Mouse (Mus musculus): ENCODE measurements around the gene Slc38a3. TPM values are rescaled to one million over a fixed set of nuclear protein-coding genes. Genes with fewer than 3 reads are reported as not detected.

Slc38a3 gene
- polyA plus RNA-seq, 2 experiments, result 19.7 to 23.5 TPM

DNA sequence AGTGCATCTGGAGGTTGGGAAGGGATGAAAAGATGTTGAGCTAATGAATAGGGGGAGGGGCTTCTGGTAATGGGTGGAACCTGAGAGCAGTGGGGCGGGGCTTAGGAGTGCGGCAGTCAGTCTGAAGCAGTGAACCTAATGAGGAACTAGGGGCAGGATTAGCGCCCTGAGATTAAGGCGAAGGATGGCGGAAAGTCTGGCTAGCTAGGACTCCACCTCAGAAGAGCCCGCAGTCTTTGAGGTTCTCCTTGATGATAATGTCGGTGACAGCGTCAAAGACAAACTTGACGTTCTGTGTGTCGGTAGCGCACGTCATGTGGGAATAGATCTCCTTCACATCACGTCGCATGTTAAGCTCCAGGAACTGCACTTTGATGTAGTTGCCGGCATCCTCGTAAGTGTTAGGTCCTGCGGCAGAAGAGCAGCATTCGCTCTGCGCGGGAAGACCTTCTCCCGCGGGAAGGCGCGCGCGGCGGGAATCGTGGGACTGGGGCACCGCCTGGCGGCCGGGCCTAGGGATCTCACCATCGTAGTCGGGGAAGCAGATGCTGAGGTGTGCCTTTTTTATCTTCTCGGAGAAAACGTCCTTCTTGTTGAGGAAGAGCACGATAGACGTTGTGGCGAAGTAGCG lies 6.5 kb upstream of the Slc38a3 start:
- H3K9me3 ChIP-seq (ENCODE audit: control insufficient read depth, low read length), result no peaks in the 10 kb centered on the region
- no peak overlapping the region for H3K9ac ChIP-seq (replicated peaks)
- TF ChIP-seq EP300 (IDR thresholded peaks at IDR 0.05; ENCODE audit: low read depth), result no peak
- peak; percentile 81 for TF ChIP-seq CTCF (IDR thresholded peaks at IDR 0.05; ENCODE audit: low read depth)
- no peaks in the 10 kb centered on the region for H3K36me3 ChIP-seq (replicated peaks; ENCODE audit: control insufficient read depth, insufficient read depth, low read depth)
- DNase-seq (ENCODE audit: low read depth in 3 of 3, low spot score in 3 of 3) (no peak), ATAC-seq (ENCODE audit: insufficient read depth) (peak; percentile 31; the same call in 1 of the 2 replicates)
- no peak overlapping the region for H3K27ac ChIP-seq
- peaks cover 0 to 7% of the 10 kb centered on the region in 2 experiments; a peak in 2 of 4 replicates for H3K4me1 ChIP-seq (replicated peaks; ENCODE audit: control insufficient read depth in 2 of 2, insufficient read depth in 2 of 2, low read length in 1 of 2)
- 1% methylated on average over 39 of the region's 39 CpGs for WGBS (ENCODE audit: insufficient replicate concordance)
- H3K4me3 ChIP-seq (ENCODE audit: insufficient read depth in 1 of 2, low read depth in 2 of 2, low read length in 2 of 2), result peak overlapping the region; percentile 1 to 21; a peak in 2 of 4 replicates
- peaks cover 33% of the 10 kb centered on the region for H3K27me3 ChIP-seq (ENCODE audit: control insufficient read depth, insufficient read depth, low read length)
- H3K4me2 ChIP-seq (ENCODE audit: low read depth), result peak overlapping the region; percentile 54

DNA sequence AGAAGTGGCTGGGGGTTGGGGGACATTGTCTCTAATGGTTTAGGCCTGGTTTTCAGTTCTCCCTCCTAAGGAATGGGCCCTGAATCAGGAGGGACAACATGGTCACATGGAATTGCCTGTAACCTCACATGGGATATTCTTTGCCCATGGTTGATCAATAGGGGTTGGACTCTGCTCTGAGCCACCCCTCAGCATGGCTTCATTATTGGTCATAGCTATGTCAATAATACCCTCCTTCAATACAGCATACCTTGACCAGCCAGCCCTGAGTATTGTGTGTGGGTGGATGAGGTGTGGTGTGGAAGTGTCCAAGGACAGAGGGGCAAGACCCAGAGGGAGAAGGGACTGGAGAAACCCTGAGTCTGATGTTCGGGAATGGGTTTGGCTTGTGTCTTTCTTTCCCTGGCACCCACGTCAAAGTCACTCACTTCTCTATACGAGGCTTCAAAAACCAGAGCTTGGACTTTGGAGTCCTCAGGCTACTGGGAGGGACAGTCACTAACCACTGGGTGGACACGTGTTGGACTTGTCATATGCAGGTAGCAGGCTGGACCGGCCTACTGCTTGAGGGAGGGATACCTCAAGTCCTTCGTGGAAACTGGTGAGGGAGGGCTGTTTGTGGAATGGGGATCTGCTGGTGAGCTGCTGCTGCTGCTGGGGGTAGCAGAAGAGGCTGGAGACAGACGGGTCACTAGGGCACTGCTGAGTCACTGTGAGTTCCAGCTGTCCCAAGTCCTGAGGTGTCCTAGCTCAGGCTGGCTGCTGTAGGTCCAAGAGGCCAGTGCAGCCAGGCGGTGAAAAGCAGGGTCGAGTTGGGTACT lies 5.5 kb upstream of the Slc38a3 start:
- Histone ChIP-seq H3K4me3 (ENCODE audit: insufficient read depth in 1 of 2, low read depth in 2 of 2, low read length in 2 of 2) (no peak overlapping the region), H3K27ac (no peak overlapping the region), H3K9ac (replicated peaks) (no peak overlapping the region), H3K27me3 (ENCODE audit: control insufficient read depth, insufficient read depth, low read length) (peaks cover 36% of the 10 kb centered on the region), H3K9me3 (ENCODE audit: control insufficient read depth, low read length) (no peaks in the 10 kb centered on the region), H3K4me2 (ENCODE audit: low read depth) (no peak overlapping the region), H3K4me1 (replicated peaks; ENCODE audit: control insufficient read depth in 2 of 2, insufficient read depth in 2 of 2, low read length in 1 of 2) (peaks cover 0 to 7% of the 10 kb centered on the region in 2 experiments; a peak in 2 of 4 replicates), H3K36me3 (replicated peaks; ENCODE audit: control insufficient read depth, insufficient read depth, low read depth) (no peaks in the 10 kb centered on the region)
- DNase-seq (ENCODE audit: low read depth in 3 of 3, low spot score in 3 of 3) (no peak), ATAC-seq (ENCODE audit: insufficient read depth) (peak; percentile 49)
- TF ChIP-seq CTCF (IDR thresholded peaks at IDR 0.05; ENCODE audit: low read depth) (no peak), EP300 (IDR thresholded peaks at IDR 0.05; ENCODE audit: low read depth) (no peak)
- WGBS (ENCODE audit: insufficient replicate concordance), result 51% methylated on average over 9 of the region's 9 CpGs

DNA sequence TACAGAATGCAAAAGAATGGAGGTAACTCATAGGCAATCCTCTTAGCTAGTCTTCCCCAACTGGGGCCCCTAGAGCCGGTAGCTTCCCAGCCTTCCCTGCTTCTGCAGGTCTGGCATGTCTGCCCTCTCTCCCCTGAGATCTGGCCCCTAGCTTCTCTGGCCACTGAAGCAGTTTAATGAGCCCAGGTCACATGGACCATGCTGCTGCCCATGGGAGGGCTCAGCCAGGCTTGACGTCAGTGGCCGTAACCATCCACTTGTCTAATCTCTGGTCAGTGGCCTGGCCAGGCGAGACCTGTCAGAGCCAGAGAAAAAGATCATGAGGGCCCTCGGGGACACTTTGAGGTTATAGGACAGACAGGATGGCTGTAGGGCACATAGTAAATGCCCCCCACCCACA lies 929 bp upstream of the Slc38a3 start:
- peaks cover 46% of the 10 kb centered on the region for H3K27me3 ChIP-seq (ENCODE audit: control insufficient read depth, insufficient read depth, low read length)
- H3K4me2 ChIP-seq (ENCODE audit: low read depth), result no peak overlapping the region
- ATAC-seq (ENCODE audit: insufficient read depth), result no peak

DNA sequence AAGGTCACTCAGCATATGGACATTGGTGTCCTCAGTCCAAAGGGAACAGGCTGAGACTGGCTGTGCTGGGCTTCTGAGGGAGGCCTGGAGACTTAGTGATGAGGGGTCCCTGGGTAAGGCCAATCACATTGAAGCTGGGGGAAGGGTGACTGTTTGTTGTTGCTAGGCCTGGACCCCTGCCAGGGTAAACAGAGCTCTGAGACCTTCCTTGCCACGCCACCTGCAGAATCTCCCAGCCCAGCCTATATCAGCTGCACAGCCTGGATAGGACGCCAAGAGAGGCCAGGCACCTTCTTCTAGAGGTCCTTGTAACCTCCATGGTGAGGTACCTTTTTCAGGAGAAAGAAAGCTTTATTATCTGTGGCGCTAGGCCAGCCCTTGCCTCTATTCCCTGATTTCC lies 414 bp downstream of the Slc38a3 start:
- H3K9ac ChIP-seq (replicated peaks), result no peak overlapping the region
- DNase-seq (ENCODE audit: low read depth in 3 of 3, low spot score in 3 of 3), result no peak
- no peak for TF ChIP-seq EP300 (IDR thresholded peaks at IDR 0.05; ENCODE audit: low read depth)
- no peak for TF ChIP-seq CTCF (IDR thresholded peaks at IDR 0.05; ENCODE audit: low read depth)
- H3K4me1 ChIP-seq (replicated peaks; ENCODE audit: control insufficient read depth in 2 of 2, insufficient read depth in 2 of 2, low read length in 1 of 2), result no peaks in the 10 kb centered on the region; a peak in 2 of 4 replicates
- no peak overlapping the region for H3K4me2 ChIP-seq (ENCODE audit: low read depth)
- ATAC-seq (ENCODE audit: insufficient read depth), result no peak
- H3K9me3 ChIP-seq (ENCODE audit: control insufficient read depth, low read length), result no peaks in the 10 kb centered on the region
- no peak overlapping the region for H3K27ac ChIP-seq
- no peak overlapping the region for H3K4me3 ChIP-seq (ENCODE audit: insufficient read depth in 1 of 2, low read depth in 2 of 2, low read length in 2 of 2)
- peaks cover 40% of the 10 kb centered on the region for H3K27me3 ChIP-seq (ENCODE audit: control insufficient read depth, insufficient read depth, low read length)
- 50% methylated on average over 3 of the region's 3 CpGs for WGBS (ENCODE audit: insufficient replicate concordance)
- no peaks in the 10 kb centered on the region for H3K36me3 ChIP-seq (replicated peaks; ENCODE audit: control insufficient read depth, insufficient read depth, low read depth)

More for the DNA sequence above, 929 bp upstream of the Slc38a3 start:
- Histone ChIP-seq H3K36me3 (replicated peaks; ENCODE audit: control insufficient read depth, insufficient read depth, low read depth) (no peaks in the 10 kb centered on the region), H3K4me1 (replicated peaks; ENCODE audit: control insufficient read depth in 2 of 2, insufficient read depth in 2 of 2, low read length in 1 of 2) (peaks cover 0 to 3% of the 10 kb centered on the region in 2 experiments; a peak in 2 of 4 replicates), H3K27ac (no peak overlapping the region), H3K9me3 (ENCODE audit: control insufficient read depth, low read length) (no peaks in the 10 kb centered on the region), H3K9ac (replicated peaks) (no peak overlapping the region), H3K4me3 (ENCODE audit: insufficient read depth in 1 of 2, low read depth in 2 of 2, low read length in 2 of 2) (no peak overlapping the region)
- TF ChIP-seq EP300 (IDR thresholded peaks at IDR 0.05; ENCODE audit: low read depth), result no peak
- no peak for TF ChIP-seq CTCF (IDR thresholded peaks at IDR 0.05; ENCODE audit: low read depth)
- DNase-seq (ENCODE audit: low read depth in 3 of 3, low spot score in 3 of 3), result no peak
- 64% methylated on average over 5 of the region's 5 CpGs for WGBS (ENCODE audit: insufficient replicate concordance)

DNA sequence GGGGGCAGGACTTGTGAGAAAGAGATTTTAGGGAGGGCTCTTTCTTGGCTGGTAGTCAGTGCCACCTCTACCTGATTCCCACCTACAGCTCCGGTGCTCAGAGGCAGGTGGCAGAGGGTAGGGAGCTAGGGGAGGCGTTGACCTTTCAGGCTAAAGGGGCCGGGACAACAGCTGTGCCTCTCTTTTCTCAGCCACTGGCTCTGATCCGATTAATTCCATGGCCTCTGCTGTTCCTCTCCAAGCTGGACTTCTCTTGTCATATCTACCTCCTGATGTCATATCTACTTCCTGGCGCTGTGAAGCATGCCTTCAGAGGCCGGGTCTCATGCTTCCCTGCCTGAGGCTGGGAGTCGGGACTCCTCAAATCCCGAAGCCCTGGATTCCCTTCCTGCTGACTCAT lies 1.3 kb downstream of the Slc38a3 start:
- Histone ChIP-seq H3K9ac (replicated peaks) (no peak overlapping the region), H3K4me2 (ENCODE audit: low read depth) (no peak overlapping the region), H3K4me1 (replicated peaks; ENCODE audit: control insufficient read depth in 2 of 2, insufficient read depth in 2 of 2, low read length in 1 of 2) (no peaks in the 10 kb centered on the region; a peak in 2 of 4 replicates), H3K27ac (no peak overlapping the region), H3K4me3 (ENCODE audit: insufficient read depth in 1 of 2, low read depth in 2 of 2, low read length in 2 of 2) (no peak overlapping the region), H3K36me3 (replicated peaks; ENCODE audit: control insufficient read depth, insufficient read depth, low read depth) (no peaks in the 10 kb centered on the region), H3K9me3 (ENCODE audit: control insufficient read depth, low read length) (no peaks in the 10 kb centered on the region), H3K27me3 (ENCODE audit: control insufficient read depth, insufficient read depth, low read length) (peaks cover 40% of the 10 kb centered on the region)
- WGBS (ENCODE audit: insufficient replicate concordance), result 28% methylated on average over 8 of the region's 8 CpGs
- ATAC-seq (ENCODE audit: insufficient read depth), result no peak
- DNase-seq (ENCODE audit: low read depth in 3 of 3, low spot score in 3 of 3), result no peak
- TF ChIP-seq CTCF (IDR thresholded peaks at IDR 0.05; ENCODE audit: low read depth) (no peak), EP300 (IDR thresholded peaks at IDR 0.05; ENCODE audit: low read depth) (no peak)

Measured in liver, embryonic 14.5 days (tissue).